Mouse (Mus musculus): ENCODE data around the gene Tubg1.

The Tubg1 gene

GRCm38 (mm10) chr11:101167211-101167962 is 47.6 kb downstream of the Tubg1 start:
- peak; percentile 91 for DNase-seq

DNA sequence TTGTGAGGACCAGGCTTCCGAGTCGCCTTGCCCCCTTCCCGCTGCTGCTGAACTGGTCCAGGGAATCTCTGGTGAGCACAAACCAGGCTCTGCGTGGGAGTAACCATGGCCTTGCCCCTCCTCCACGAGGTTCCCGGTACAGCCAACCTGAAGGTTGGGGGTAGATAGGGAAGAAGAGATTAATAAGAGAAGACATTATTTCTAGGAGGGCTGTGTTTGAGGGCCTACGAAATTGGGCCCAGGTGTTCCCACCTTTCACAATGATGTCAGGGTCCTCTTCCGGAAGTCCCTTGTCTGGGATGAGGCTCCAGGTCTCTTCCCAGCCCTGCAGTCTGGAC is 48.2 kb downstream of the Tubg1 start:
- peak; percentile 94 for DNase-seq

- peak; percentile 99 for DNase-seq
Measured at GRCm38 (mm10) chr11:101168301-101168980, 48.7 kb downstream of the Tubg1 start.

GRCm38 (mm10) chr11:101169301-101170107 is 49.8 kb downstream of the Tubg1 start:
- DNase-seq, result peak; percentile 95

DNA sequence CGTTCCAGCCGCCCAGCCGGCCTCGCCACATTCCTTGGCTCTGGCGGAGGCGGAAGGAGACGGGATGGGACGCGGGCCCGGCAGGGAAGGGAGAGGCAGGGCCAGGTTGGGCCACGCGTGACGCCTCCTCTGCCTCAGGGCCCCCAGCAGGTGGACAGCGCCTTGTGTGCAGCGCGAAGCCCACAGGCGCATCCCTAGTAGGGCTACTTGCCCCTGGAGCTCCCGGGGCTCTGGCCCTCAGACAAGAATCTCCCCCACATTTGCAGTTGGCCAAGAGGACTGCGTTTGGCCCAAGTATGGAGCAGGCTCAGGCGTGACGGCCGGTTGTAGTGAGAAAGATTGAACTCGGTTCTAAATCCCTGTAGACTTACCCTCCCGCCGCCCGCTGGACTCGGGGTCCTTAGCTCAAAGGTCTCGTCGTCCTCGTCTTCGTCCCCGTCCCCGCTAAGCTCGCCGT is 50.6 kb downstream of the Tubg1 start, which contains the start of gene Cntnap1:
Cntnap1 (plus strand) TSS at position 170 of the 457 bp plus-strand sequence.
- DNase-seq, result peak; percentile 98

- peak; percentile 100 for DNase-seq
Measured at GRCm38 (mm10) chr11:101170811-101171610, 51.3 kb downstream of the Tubg1 start, which contains the start of gene Plekhh3. TSS of gene Plekhh3 (minus strand) at chr11:101171351.

- peak; percentile 98 for DNase-seq
Measured at GRCm38 (mm10) chr11:101171721-101172433, 52.1 kb downstream of the Tubg1 start.

DNA sequence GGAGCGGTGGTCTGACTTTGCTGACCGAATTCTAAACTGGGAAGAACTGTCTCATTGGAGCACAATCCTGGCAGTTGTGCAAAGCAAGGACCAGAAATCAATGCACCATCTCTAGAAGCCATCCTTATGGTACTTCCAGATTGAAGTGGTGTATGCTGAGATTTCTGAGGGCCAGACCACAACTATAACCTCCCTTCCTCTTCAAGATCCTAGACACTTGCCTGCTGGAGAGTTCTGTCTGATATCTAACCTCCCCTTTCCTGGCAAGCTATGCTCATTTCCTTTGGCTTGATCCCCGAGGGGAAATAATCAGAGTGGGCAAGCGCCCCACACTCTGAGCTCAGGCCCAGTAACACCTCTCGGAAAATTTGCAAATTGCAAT is 52.7 kb downstream of the Tubg1 start:
- DNase-seq, result no peak

GRCm38 (mm10) chr11:101173112-101173511 is 53.4 kb downstream of the Tubg1 start:
- DNase-seq, result peak; percentile 98

DNA sequence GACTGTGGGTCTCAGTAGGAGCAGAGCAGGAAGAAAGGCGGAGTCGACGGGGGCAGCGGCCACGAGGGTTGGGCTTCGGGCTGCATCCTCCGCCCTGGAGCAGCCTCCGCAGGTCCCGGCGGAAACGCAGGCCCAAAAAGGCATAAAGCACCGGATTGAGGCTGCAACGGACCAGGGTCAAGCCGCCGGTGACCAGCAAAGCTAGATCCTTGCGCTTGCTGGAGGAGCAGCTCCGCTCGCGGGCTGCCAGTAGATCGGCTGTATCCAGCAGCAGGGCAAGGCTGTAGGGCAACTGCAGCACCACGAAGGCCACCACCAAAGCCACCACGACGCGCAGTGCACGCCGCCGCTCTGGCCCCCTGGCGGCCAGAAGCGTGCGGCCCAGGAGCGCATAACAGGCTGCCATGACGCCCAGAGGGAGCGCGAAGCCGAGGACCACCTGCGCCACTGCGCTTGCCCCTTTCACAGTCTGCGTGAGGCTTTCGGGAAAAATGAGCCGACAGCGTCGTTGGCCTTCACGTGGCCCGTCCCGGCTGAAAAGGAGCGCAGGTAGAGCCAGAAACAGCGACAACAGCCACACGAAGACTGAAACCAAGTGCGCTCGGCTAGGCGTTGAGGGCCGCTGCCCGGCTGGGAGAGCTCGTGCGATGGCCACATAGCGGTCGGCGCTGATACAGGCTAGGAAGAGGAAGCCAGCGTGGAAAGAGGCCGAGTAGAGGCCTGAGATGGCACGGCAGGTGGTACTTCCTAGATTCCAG is 54.1 kb downstream of the Tubg1 start:
- peak; percentile 99 for DNase-seq

DNA sequence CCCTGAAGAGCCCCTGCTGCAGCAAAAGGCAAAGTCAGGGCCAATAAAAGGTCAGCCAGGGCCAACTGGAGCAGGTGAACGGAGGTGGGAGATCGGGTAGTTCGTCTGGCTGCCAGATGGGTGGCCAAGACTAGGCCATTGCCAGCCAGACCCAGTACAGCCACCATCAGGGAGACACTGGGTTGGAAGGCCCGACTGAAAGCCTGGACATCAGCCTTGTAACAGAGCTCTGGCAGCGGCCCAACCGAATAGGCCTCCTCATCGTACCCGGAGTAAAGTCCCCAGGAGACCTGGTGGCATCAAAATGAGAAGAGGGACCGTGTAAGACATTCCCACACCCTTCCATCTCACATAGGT is 54.6 kb downstream of the Tubg1 start:
- DNase-seq, result peak; percentile 97

DNA sequence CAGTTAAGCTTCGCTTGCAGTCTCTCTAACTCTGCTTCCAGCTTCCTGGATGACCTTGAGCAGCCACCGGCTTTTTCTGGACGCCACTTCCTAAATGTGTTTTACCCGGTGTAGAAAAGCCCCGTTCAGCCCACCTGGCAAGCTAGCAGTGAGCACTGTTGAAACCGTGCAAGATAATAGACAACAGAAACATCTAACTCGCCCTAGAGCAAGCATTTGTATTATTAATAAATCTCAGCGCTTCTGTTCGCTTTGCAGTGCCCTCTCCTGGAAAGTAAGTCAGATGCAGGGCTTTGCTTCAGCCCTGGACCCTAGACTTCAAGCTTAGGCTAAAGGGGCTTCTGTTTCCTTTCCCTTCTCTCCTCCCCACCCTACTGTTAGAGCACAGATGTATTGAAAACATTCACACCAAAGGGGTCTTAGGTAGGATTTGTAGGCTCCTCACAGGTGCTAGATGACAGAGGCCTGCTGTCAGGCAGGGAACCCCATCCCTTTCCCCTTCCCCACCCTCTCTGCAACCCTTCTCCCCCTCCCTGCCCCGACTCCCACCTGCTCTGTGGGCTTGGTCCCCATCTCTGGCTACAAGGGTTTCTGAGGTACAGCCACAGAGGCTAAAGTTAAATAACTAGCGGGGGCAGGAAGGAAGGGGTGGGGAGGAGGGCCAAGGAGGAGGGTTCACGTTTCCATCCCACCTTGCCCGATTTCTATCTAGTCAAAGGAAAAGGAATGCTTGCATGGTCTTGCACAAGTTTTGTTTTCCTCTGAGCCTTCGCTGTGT is 55.3 kb downstream of the Tubg1 start, which contains the start of gene Ccr10:
Ccr10 (minus strand) TSS at position 593 of the 778 bp plus-strand sequence.
- DNase-seq, result peak; percentile 93

GRCm38 (mm10) chr11:101175636-101176116 is 55.9 kb downstream of the Tubg1 start:
- peak; percentile 91 for DNase-seq

Data from heart, adult 11 months (tissue).